ENCODE assay signal across 10 mouse cellular contexts in genomic region chr9:80166425-80166824, GRCm38 (mm10). TPM values are rescaled to one million over a fixed set of nuclear protein-coding genes. Genes with fewer than 3 reads are reported as not detected.
DNase-seq lines count a peak whose midpoint lies in the region; ATAC-seq and TF ChIP-seq lines count a peak whose summit lies in the region.
"Had no signal": no experiment of that assay in that cellular context is flagged by ENCODE, and none has a peak within 500 bp of the region (broad histone marks: within the 10 kb centered on the region; RNA-seq: fewer than 3 reads in every experiment).

No protein-coding gene starts in this region.

- no peaks in the 10 kb centered on the region for H3K36me3 ChIP-seq in hindbrain, embryonic 10.5 days
- no peaks in the 10 kb centered on the region for H3K36me3 ChIP-seq in hindbrain, embryonic 11.5 days (ENCODE audit: control insufficient read depth, insufficient read depth, low read length)
- H3K36me3 ChIP-seq in heart, embryonic 16.5 days (ENCODE audit: control insufficient read depth, insufficient read depth): no peaks in the 10 kb centered on the region
- no peaks in the 10 kb centered on the region for H3K36me3 ChIP-seq in limb, embryonic 14.5 days (ENCODE audit: control insufficient read depth, insufficient read depth, low read length)
- no peaks in the 10 kb centered on the region for H3K36me3 ChIP-seq in forebrain, postnatal 0 days (ENCODE audit: insufficient read depth)
- H3K36me3 ChIP-seq: midbrain, embryonic 12.5 days had no signal

- 72% methylated on average over 6 of the region's 6 CpGs for WGBS in hindbrain, embryonic 10.5 days
- 79% methylated on average over 6 of the region's 6 CpGs for WGBS in hindbrain, embryonic 11.5 days
- 62% methylated on average over 6 of the region's 6 CpGs for WGBS in heart, embryonic 16.5 days
- WGBS in limb, embryonic 14.5 days: 86% methylated on average over 6 of the region's 6 CpGs
- 86% methylated on average over 6 of the region's 6 CpGs for WGBS in forebrain, postnatal 0 days

- H3K27me3 ChIP-seq in hindbrain, embryonic 10.5 days (ENCODE audit: insufficient read depth, poor library complexity, severe bottlenecking): peaks cover 19% of the 10 kb centered on the region
- H3K27me3 ChIP-seq in hindbrain, embryonic 11.5 days (ENCODE audit: control insufficient read depth, insufficient read depth, low read length): no peaks in the 10 kb centered on the region
- no peaks in the 10 kb centered on the region for H3K27me3 ChIP-seq in heart, embryonic 16.5 days (ENCODE audit: control insufficient read depth, insufficient read depth, low read length)
- H3K27me3 ChIP-seq in limb, embryonic 14.5 days (ENCODE audit: control insufficient read depth, insufficient read depth, low read length): no peaks in the 10 kb centered on the region
- H3K27me3 ChIP-seq in forebrain, postnatal 0 days (ENCODE audit: insufficient read depth, low read length): no peaks in the 10 kb centered on the region

- H3K4me1 ChIP-seq in hindbrain, embryonic 10.5 days (replicated peaks): peaks cover 6% of the 10 kb centered on the region; the same call in 1 of the 2 replicates
- no peaks in the 10 kb centered on the region for H3K4me1 ChIP-seq in hindbrain, embryonic 11.5 days (replicated peaks; ENCODE audit: control insufficient read depth, insufficient read depth, low read length)
- H3K4me1 ChIP-seq in brown adipose tissue, adult 24 weeks (ENCODE audit: control insufficient read depth, insufficient read depth, insufficient read length, low read length): no peaks in the 10 kb centered on the region; the same call in none of the 2 replicates
- H3K4me1 ChIP-seq in heart, embryonic 16.5 days (ENCODE audit: control insufficient read depth, insufficient read depth, low read length): peaks cover 9% of the 10 kb centered on the region
- 0 out of 2 replicates have a peak, but pooled peaks cover 6% of the 10 kb centered on the region for H3K4me1 ChIP-seq in limb, embryonic 14.5 days (ENCODE audit: control insufficient read depth, insufficient read depth, low read length)
- no peaks in the 10 kb centered on the region; the same call in 1 of the 2 replicates for H3K4me1 ChIP-seq in forebrain, postnatal 0 days (ENCODE audit: insufficient read depth)

- H3K9me3 ChIP-seq in hindbrain, embryonic 10.5 days: no peaks in the 10 kb centered on the region
- H3K9me3 ChIP-seq in hindbrain, embryonic 11.5 days (ENCODE audit: control insufficient read depth, low read length): no peaks in the 10 kb centered on the region
- H3K9me3 ChIP-seq in heart, embryonic 16.5 days (replicated peaks; ENCODE audit: control insufficient read depth, low read length): no peaks in the 10 kb centered on the region
- H3K9me3 ChIP-seq in limb, embryonic 14.5 days (ENCODE audit: control insufficient read depth, low read length): no peaks in the 10 kb centered on the region
- H3K9me3 ChIP-seq in forebrain, postnatal 0 days (ENCODE audit: low read length): no peaks in the 10 kb centered on the region
- H3K9me3 ChIP-seq: midbrain, embryonic 12.5 days had no signal

- no peak overlapping the region for H3K27ac ChIP-seq in hindbrain, embryonic 10.5 days
- H3K27ac ChIP-seq in hindbrain, embryonic 11.5 days (ENCODE audit: low read depth, low read length): no peak overlapping the region
- no peak overlapping the region for H3K27ac ChIP-seq in brown adipose tissue, adult 24 weeks (replicated peaks; ENCODE audit: low read depth, low read length)
- no peak overlapping the region for H3K27ac ChIP-seq in heart, embryonic 16.5 days (ENCODE audit: low read length)
- H3K27ac ChIP-seq in limb, embryonic 14.5 days (replicated peaks; ENCODE audit: low read depth, low read length): no peak overlapping the region
- no peak overlapping the region for H3K27ac ChIP-seq in forebrain, postnatal 0 days (ENCODE audit: low read depth, low read length)
- H3K27ac ChIP-seq: midbrain, embryonic 12.5 days had no signal

- no peak for ATAC-seq in hindbrain, embryonic 11.5 days (ENCODE audit: low FRiP score)
- no peak for ATAC-seq in heart, embryonic 16.5 days (replicated peaks; ENCODE audit: extremely low read depth, insufficient read depth, low FRiP score)
- no peak for ATAC-seq in limb, embryonic 14.5 days (ENCODE audit: low FRiP score, low read depth)
- no peak for ATAC-seq in forebrain, postnatal 0 days

- no peak for TF ChIP-seq POLR2A in limb, embryonic 14.5 days (IDR thresholded peaks at IDR 0.05; ENCODE audit: borderline replicate concordance, extremely low read depth, insufficient read depth, insufficient read length)

- no peak overlapping the region for H3K9ac ChIP-seq in hindbrain, embryonic 11.5 days (ENCODE audit: low read depth, low read length)
- no peak overlapping the region; the same call in 1 of the 2 replicates for H3K9ac ChIP-seq in heart, embryonic 16.5 days (ENCODE audit: low read length)
- no peak overlapping the region for H3K9ac ChIP-seq in limb, embryonic 14.5 days (ENCODE audit: low read depth, low read length, severe bottlenecking)
- H3K9ac ChIP-seq in forebrain, postnatal 0 days: no peak overlapping the region
- H3K9ac ChIP-seq: midbrain, embryonic 12.5 days had no signal

- 0 out of 2 replicates have a peak overlapping the region, but pooled peaks have one; percentile 79 for H3K4me3 ChIP-seq in hindbrain, embryonic 10.5 days
- H3K4me3 ChIP-seq in hindbrain, embryonic 11.5 days (ENCODE audit: low read depth, low read length): no peak overlapping the region
- peak overlapping the region; percentile 37 for H3K4me3 ChIP-seq in brown adipose tissue, adult 24 weeks (ENCODE audit: insufficient read depth, low read depth, low read length)
- H3K4me3 ChIP-seq in heart, embryonic 16.5 days (ENCODE audit: low read length): 0 out of 2 replicates have a peak overlapping the region, but pooled peaks have one; percentile 7
- H3K4me3 ChIP-seq in limb, embryonic 14.5 days (replicated peaks; ENCODE audit: low read length): peak overlapping the region; percentile 77; the same call in 1 of the 2 replicates
- no peak overlapping the region for H3K4me3 ChIP-seq in forebrain, postnatal 0 days (ENCODE audit: low read depth, low read length)

- no peak for TF ChIP-seq CTCF in forebrain, postnatal 0 days (IDR thresholded peaks at IDR 0.05; ENCODE audit: low read depth)

- no peak overlapping the region for H3K4me2 ChIP-seq in hindbrain, embryonic 11.5 days (replicated peaks; ENCODE audit: low read depth, low read length)
- peak overlapping the region; percentile 18; the same call in 1 of the 2 replicates for H3K4me2 ChIP-seq in heart, embryonic 16.5 days (ENCODE audit: low read depth, low read length)
- peak overlapping the region; percentile 88; the same call in 1 of the 2 replicates for H3K4me2 ChIP-seq in limb, embryonic 14.5 days (replicated peaks; ENCODE audit: low read depth, low read length, severe bottlenecking)
- no peak overlapping the region for H3K4me2 ChIP-seq in forebrain, postnatal 0 days (ENCODE audit: low read depth)

- DNase-seq in hindbrain, embryonic 10.5 days (ENCODE audit: low spot score): no peak
- no peak for DNase-seq in hindbrain, embryonic 11.5 days (ENCODE audit: low spot score)
- no peak for DNase-seq in limb, embryonic 14.5 days (ENCODE audit: low spot score)
- no peak for DNase-seq in adrenal gland, postnatal 14 days
- no peak for DNase-seq in forebrain, postnatal 0 days
- no peak for DNase-seq in natural killer cell, adult 2 months (ENCODE audit: low spot score in 2 of 2)
- DNase-seq: thymus, postnatal 36 days had no signal

RNA-seq across cellular contexts. Expression of gene Myo6, which starts 1.6 kb away (rescaled TPM):
- polyA plus RNA-seq in hindbrain, embryonic 10.5 days (2016; fragmentation: Nextera tagmentation; extraction: Ambion mirVana): 8.8 and 11.2 TPM in 2 replicates
- polyA plus RNA-seq in hindbrain, embryonic 11.5 days (2014; fragmentation: Nextera tagmentation; extraction: Ambion mirVana): 14.8 and 16.2 TPM in 2 replicates
- polyA plus RNA-seq in brown adipose tissue, adult 24 weeks (2012; ENCODE audit: insufficient read depth, insufficient read length, missing spikeins): 15.9 and 21.4 TPM in 2 replicates
- polyA plus RNA-seq in heart, embryonic 16.5 days (2015; fragmentation: Nextera tagmentation; extraction: Ambion mirVana): 10.0 and 11.2 TPM in 2 replicates
- polyA plus RNA-seq in limb, embryonic 14.5 days (2012; rRNA removed): 7.6 and 8.6 TPM in 2 replicates
- 11.1 and 12.9 TPM in 2 replicates for polyA plus RNA-seq in limb, embryonic 14.5 days (2014; fragmentation: Nextera tagmentation; extraction: Ambion mirVana)
- total RNA-seq in adrenal gland, postnatal 14 days (2021): 30.8 and 31.0 TPM in 2 replicates
- total RNA-seq in forebrain, postnatal 0 days (2014; rRNA removed): 31.7 and 34.4 TPM in 2 replicates
- 9.6 and 19.9 TPM in 2 replicates for polyA plus RNA-seq in forebrain, postnatal 0 days (2015; fragmentation: Nextera tagmentation; extraction: Ambion mirVana)

Comparison
In these comparisons a context has a peak if more than half of its experiments do, and no peak if none do; other contexts are left out.
1. H3K4me3 ChIP-seq: peak in hindbrain, embryonic 10.5 days (single experiment), brown adipose tissue, adult 24 weeks (single experiment), heart, embryonic 16.5 days (single experiment) and limb, embryonic 14.5 days (single experiment); none in hindbrain, embryonic 11.5 days (single experiment) and forebrain, postnatal 0 days (single experiment).
2. H3K4me2 ChIP-seq: peak in heart, embryonic 16.5 days (single experiment) and limb, embryonic 14.5 days (single experiment); none in hindbrain, embryonic 11.5 days (single experiment) and forebrain, postnatal 0 days (single experiment).